Mouse (Mus musculus): ENCODE data around the gene Hpse.

DNA sequence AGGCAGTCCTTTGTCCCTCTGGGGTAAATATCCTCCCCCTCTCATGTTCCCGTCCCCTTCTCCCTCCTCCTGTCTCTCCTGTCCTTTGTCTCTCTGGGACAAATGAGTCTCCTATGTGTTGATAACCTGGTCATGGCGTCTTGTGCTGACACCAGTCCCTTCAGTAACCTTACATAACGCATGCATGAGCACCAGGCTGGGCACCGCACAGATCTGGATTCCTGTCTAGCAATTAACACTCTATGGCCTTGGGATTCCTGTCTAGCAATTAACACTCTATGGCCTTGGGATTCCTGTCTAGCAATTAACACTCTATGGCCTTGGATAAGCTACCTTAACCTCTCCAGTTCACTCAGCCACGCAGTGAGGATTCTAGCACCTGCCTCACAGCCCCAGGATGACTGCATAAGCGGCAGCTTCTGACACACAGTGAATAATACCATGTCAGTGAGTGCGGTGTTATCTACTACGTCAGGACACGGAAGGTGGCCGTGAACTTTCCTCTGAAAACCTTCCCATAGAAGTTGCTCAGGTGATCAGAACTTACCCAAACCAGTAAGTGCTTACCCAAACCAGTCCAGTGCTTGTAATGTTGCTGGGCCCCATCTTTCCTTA lies 40.6 kb upstream of the Hpse start:
- no peak for TF ChIP-seq CTCF (IDR thresholded peaks at IDR 0.05; ENCODE audit: low read depth, low read length)
- TF ChIP-seq GATA1 (IDR thresholded peaks at IDR 0.05; ENCODE audit: borderline replicate concordance, low read length), result no peak
- TF ChIP-seq TAL1 (conservative IDR thresholded peaks at IDR 0.05; ENCODE audit: low read depth, low read length), result no peak

Measured in G1E (cell line).